Mouse (Mus musculus) liver, embryonic 14.5 days (tissue): ENCODE results near the gene Nms.

ENCODE experiments used
- CTCF ChIP-seq: IDR thresholded peaks from 2 replicates; pipeline ENCODE4 v1.5.1; 2016; ENCODE audit warnings: antibody characterized with exemption, low read depth, control low read depth
- EP300 ChIP-seq: IDR thresholded peaks from 2 replicates; pipeline ENCODE4 v1.6.1; 2016; ENCODE audit warnings: antibody characterized with exemption, low read depth

GRCm38 (mm10) chr1:38929468-38929867, 9.5 kb upstream of the Nms start:
- no peak for TF ChIP-seq CTCF
- no peak for TF ChIP-seq EP300
